Mouse (Mus musculus) small intestine, adult 2 months (tissue): ENCODE results near the gene Atg4a. TPM values are rescaled to one million over a fixed set of nuclear protein-coding genes. Genes with fewer than 3 reads are reported as not detected.

ENCODE experiments used
- H3K27ac ChIP-seq: fragments of 200-500 bp; 2 replicates; pipeline ENCODE4 v1.5.1; 2012; ENCODE audit warnings: low read depth, low read length, control low read depth, inconsistent platforms; ENCODE audit not compliant: insufficient read depth
- H3K27me3 ChIP-seq: fragments of 200-500 bp; 2 replicates; pipeline ENCODE4 v1.6.1; 2012; ENCODE audit warnings: mild to moderate bottlenecking, moderate library complexity, low read length, inconsistent platforms; ENCODE audit not compliant: control insufficient read depth, insufficient read depth
- H3K36me3 ChIP-seq: fragments of 200-500 bp; 2 replicates; pipeline ENCODE4 v1.6.1; 2012; ENCODE audit warnings: mild to moderate bottlenecking, low read length, control low read depth, inconsistent platforms; ENCODE audit not compliant: control insufficient read depth, insufficient read depth
- H3K4me1 ChIP-seq: fragments of 200-500 bp; 2 replicates; pipeline ENCODE4 v1.6.1; 2012; ENCODE audit warnings: low read length, inconsistent platforms, mixed read lengths; ENCODE audit not compliant: control insufficient read depth, insufficient read depth, insufficient read length
- H3K4me3 ChIP-seq: fragments of 200-500 bp; 2 replicates; pipeline ENCODE4 v1.5.1; 2012; ENCODE audit warnings: low read depth, mild to moderate bottlenecking, control low read depth, inconsistent platforms, low read length, moderate library complexity
- CTCF ChIP-seq: fragments of 200-500 bp; IDR thresholded peaks from 2 replicates; pipeline ENCODE4 v1.5.1; 2012; ENCODE audit warnings: low read depth, mild to moderate bottlenecking, control low read depth, inconsistent platforms, low read length, moderate library complexity, mixed read lengths; ENCODE audit not compliant: insufficient replicate concordance, insufficient read length; ENCODE audit errors: extremely low read depth
- POLR2A ChIP-seq: fragments of 200-500 bp; IDR thresholded peaks from 2 replicates; pipeline ENCODE4 v1.6.1; 2012; ENCODE audit warnings: low read depth, mild to moderate bottlenecking, control low read depth, inconsistent platforms, low read length, moderate library complexity
- WGBS: fragments of 180-500 bp; shearing (Covaris S2); methylation state at CpG from one replicate; pipeline ENCODE4 v1.1.7; 2018; 5-methylcytosine and 5-hydroxymethylcytosine counted together
- polyA plus RNA-seq: library from polyadenylated mRNA; depleted of rRNA; stranded (reverse); fragments of >200 nt; gene quantifications from 2 replicates; pipeline ENCODE4 v1.2.3, GENCODE M21; 2012

Gene Atg4a
- polyA plus RNA-seq, 1 experiment = 1.1 TPM

GRCm38 (mm10) chrX:140956959-140957358, 252 bp downstream of the Atg4a start:
- Histone ChIP-seq H3K27me3 (no peaks in the 10 kb centered on the region), H3K27ac (peak overlapping the region; percentile 15; the same call in 1 of the 2 replicates), H3K4me3 (peak overlapping the region; percentile 85), H3K4me1 (no peaks in the 10 kb centered on the region), H3K36me3 (peaks cover 3% of the 10 kb centered on the region; the same call in 1 of the 2 replicates)
- TF ChIP-seq CTCF = no peak
- TF ChIP-seq POLR2A = no peak
- WGBS = 19% methylated on average over 5 of the region's 5 CpGs

- H3K36me3 ChIP-seq = no peaks in the 10 kb centered on the region
- H3K4me3 ChIP-seq = no peak overlapping the region
- H3K27me3 ChIP-seq = no peaks in the 10 kb centered on the region
- no peak overlapping the region for H3K27ac ChIP-seq
- TF ChIP-seq POLR2A (no peak), CTCF (no peak)
- H3K4me1 ChIP-seq = no peaks in the 10 kb centered on the region
- WGBS = 90% methylated on average over 1 of the region's 1 CpGs
Measured at GRCm38 (mm10) chrX:140978943-140979342, 22.2 kb downstream of the Atg4a start.

- WGBS = 80% methylated on average over 2 of the region's 2 CpGs
- H3K4me3 ChIP-seq = no peak overlapping the region
- H3K27ac ChIP-seq = no peak overlapping the region
- H3K4me1 ChIP-seq = no peaks in the 10 kb centered on the region
- TF ChIP-seq POLR2A (no peak), CTCF (no peak)
- no peaks in the 10 kb centered on the region for H3K27me3 ChIP-seq
- H3K36me3 ChIP-seq = no peaks in the 10 kb centered on the region
Measured at GRCm38 (mm10) chrX:140979546-140979945, 22.8 kb downstream of the Atg4a start.

GRCm38 (mm10) chrX:140980163-140980562, 23.5 kb downstream of the Atg4a start:
- TF ChIP-seq CTCF (no peak), POLR2A (no peak)
- no peak overlapping the region for H3K27ac ChIP-seq
- no peaks in the 10 kb centered on the region for H3K4me1 ChIP-seq
- H3K27me3 ChIP-seq = no peaks in the 10 kb centered on the region
- H3K36me3 ChIP-seq = no peaks in the 10 kb centered on the region
- 83% methylated on average over 4 of the region's 4 CpGs for WGBS
- H3K4me3 ChIP-seq = no peak overlapping the region

- no peak for TF ChIP-seq CTCF
- no peak overlapping the region for H3K4me3 ChIP-seq
- H3K27ac ChIP-seq = no peak overlapping the region
- 61% methylated on average over 6 of the region's 6 CpGs for WGBS
- no peaks in the 10 kb centered on the region for H3K36me3 ChIP-seq
- H3K4me1 ChIP-seq = no peaks in the 10 kb centered on the region
- no peaks in the 10 kb centered on the region for H3K27me3 ChIP-seq
Measured at GRCm38 (mm10) chrX:140983206-140983960, 26.7 kb downstream of the Atg4a start.

- no peak for TF ChIP-seq POLR2A
- TF ChIP-seq CTCF = no peak
- WGBS = 26% methylated on average over 6 of the region's 6 CpGs
- H3K4me3 ChIP-seq = no peak overlapping the region
- no peaks in the 10 kb centered on the region for H3K27me3 ChIP-seq
- no peaks in the 10 kb centered on the region for H3K36me3 ChIP-seq
- H3K27ac ChIP-seq = no peak overlapping the region
- no peaks in the 10 kb centered on the region for H3K4me1 ChIP-seq
Measured at GRCm38 (mm10) chrX:140984795-140985194, 28.1 kb downstream of the Atg4a start.

GRCm38 (mm10) chrX:140985256-140985655, 28.5 kb downstream of the Atg4a start:
- 55% methylated on average over 2 of the region's 2 CpGs for WGBS
- TF ChIP-seq CTCF = no peak
- TF ChIP-seq POLR2A = no peak
- Histone ChIP-seq H3K27me3 (no peaks in the 10 kb centered on the region), H3K27ac (no peak overlapping the region), H3K36me3 (no peaks in the 10 kb centered on the region), H3K4me3 (no peak overlapping the region), H3K4me1 (no peaks in the 10 kb centered on the region)
